Mouse (Mus musculus) activated CD4-positive, CD25-positive, alpha-beta regulatory T cell, adult 4 months (primary cell): ENCODE results near the gene Syn3. TPM values are rescaled to one million over a fixed set of nuclear protein-coding genes. Genes with fewer than 3 reads are reported as not detected.

Experiments used
- ATAC-seq: one replicate; pipeline ENCODE4 v1.8.0; 2017
- polyA plus RNA-seq, 2 experiments: library from polyadenylated mRNA; unstranded; fragments of 100-300 nt; shearing (Covaris generic); gene quantifications; one replicate each; pipeline ENCODE4 v1.2.1; 2017

Syn3 gene
- polyA plus RNA-seq, 2 experiments from 2014 or later = 0.26 TPM; not detected in 1

DNA sequence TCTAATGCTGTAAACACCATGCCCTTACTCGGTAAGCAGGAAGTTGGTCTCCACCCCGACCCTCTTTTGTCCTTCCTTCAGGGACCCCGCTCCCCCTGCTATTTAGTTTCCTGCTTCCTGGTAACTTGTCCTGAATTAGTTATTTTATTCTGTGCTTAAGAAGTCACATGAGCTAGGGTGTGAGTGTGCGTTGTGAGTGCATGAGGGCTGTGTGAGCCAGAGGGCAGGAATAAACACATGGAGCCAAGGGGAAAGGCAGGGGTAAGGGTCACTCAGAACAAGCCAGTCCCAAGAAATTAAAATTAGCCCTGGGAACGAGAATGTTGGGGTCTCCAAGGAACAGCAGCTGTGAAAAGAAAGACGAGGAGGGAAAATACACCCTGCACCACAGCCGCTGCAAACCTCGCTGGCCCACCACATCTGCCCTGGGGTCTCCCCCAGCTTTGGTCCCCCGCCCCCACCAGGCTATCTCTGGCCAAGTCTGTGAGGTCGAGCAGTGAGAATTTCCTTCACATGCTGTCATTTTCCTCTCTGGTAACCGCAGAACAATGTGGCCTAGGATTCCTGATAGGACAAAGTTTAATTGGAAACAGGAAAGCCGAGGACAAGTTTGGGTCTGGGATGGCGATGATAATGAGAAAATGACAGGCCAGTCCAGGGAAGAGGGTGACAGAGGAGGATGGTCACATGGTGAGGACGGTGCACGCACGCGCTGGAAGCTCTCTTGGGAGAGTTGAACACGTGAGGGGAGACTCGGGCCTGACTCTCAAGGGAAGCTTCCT lies 225.1 kb downstream of the Syn3 start:
- no peak for ATAC-seq

DNA sequence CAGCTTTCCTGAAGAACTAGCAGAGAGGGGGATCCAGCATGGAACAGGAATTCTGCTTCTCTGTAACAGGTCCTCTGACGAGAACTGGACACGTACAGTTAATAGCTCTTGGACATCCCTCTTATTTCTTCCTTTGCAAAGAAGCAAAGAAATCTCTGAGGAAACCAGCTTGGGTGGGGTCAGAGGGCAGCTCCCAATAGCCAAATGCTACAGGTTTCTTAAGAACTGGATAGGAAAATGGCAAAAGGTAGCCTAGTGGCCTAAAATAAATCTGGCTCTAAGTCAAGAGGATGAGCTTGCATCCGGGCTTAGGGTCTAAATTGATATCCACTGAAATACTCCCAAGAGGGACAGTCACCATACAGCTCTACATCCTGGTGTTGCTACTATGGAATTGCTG lies 225.9 kb downstream of the Syn3 start:
- no peak for ATAC-seq

DNA sequence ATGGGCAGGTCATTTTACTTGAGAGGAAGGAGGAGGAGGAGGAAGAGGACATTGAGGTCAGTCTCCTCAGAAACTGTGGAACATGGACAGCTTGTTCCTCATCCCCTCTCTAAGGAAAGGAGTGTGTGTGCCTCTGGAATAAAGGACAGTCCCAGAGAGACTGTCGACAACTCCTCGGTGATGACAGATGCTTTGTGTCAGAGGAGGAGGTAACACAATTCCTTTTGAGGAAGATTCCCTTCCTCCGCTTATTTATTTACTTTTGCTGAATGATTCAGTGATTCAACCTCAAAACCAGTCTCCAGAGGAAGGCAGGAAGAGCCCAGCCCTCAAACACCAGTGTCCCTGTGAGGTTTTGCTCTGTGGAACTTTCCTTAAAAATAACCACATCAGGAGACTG lies 228.4 kb downstream of the Syn3 start:
- no peak for ATAC-seq

DNA sequence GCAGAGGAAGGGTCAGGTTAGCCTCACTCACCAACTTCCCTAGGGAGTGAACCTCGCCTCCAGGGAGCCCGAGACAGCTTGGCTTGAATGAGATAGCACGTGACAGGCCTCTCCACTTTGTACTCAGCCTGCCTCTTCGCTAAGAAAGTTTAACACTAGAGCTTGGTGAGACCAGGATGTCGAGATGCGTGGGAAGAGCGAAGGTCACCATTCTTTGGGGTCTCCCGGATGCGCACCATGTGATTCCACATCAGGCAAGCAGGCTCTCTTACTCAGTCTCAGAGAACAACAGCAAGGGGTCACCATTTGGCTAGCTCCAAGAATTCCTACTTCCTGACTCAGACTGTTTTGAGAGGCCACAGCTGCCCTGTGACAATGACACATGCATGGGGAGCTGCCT lies 234.1 kb downstream of the Syn3 start:
- no peak for ATAC-seq

DNA sequence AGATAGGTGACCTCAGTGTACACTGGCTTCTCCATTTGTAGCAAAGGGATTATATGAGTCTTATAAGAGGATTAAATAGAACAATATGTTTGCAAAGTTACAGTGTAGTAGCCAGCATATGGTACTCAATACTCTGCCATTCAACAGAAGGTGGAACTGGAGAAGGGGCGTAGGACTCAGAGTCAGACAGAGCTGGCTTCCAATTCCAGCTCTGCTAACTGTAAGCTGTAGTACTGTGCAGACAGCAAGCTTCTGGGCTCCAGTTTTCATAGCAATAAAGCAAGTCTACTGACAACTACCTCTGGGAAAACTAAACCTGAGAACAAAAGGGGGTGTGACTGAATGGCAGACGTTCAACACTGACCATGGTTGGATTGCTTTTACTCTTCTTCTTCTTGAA lies 237.0 kb downstream of the Syn3 start:
- no peak for ATAC-seq

DNA sequence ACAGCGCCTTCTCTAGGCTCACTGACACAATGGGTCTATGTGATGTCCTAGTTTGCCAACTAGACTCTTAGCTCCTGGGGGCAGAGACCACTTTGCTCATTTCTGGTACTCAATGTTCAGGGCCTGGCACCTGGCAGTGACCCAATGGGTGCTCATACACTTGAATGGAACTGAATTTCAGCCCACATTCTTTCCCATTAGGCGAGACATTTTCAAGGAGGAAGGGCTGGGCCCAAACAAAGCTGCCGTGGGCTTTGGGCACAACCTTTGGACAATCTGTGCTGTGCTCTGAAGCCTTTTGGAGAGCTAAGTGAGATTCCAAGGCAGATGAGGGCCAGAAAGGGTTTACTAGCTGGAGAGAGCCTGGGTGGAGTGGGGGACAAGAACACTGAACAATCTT lies 239.7 kb downstream of the Syn3 start:
- no peak for ATAC-seq

DNA sequence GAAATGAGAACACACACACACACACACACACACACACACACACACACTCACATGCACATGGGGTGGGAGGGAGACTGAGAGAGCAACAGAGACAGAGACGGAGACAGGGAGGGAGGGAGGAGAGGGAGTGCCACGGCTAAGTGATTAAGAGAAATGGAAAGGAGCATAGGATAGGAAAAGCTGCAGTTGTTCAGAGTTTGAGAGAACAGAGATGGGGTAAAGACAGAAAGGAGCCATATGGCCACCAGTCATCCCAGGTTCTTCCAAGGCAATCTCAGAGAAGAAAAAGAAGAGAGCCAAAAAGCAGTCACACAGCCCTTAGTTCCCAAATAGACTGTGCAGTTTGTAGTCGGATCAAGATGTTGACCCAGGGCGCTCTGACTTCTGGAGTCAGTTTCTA lies 240.7 kb downstream of the Syn3 start:
- ATAC-seq = no peak

DNA sequence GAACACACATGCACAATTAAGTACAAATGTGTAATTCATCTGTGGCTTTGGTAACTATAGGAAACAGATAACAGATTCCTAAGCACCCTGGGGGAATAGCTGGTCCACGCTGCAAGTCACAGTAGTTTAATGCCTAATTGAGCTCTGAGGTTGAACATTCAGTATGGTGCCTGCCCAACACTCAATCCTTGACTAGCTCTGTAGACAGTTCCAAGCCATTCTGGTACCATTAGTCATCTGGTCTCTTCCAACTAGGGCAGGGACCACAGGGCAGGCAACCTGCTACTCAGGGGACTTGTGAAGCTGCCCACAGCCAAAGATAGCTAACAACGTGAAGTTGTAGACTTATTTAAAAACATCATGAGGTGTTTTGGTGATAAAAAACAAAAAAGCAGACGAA lies 241.7 kb downstream of the Syn3 start:
- no peak for ATAC-seq

DNA sequence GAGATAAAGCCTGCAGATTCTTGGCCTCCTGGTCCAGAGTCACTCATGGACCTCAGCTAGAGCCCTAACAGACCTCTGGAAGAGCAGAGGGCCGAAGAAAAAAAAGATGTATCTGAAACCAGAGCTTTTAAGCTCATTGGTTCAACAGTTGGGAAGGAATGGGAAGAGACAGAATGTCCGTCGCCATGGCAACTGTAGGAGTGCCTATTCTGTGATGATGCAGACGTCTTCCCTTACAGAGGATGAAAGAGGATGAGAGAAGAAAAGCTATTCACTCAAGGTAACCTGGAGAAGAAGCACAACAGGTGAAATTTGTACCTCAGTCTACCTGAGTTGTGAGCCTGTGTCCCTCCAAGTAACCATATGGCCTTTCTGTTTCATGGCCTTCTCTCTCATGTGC lies 242.5 kb downstream of the Syn3 start:
- ATAC-seq = no peak

DNA sequence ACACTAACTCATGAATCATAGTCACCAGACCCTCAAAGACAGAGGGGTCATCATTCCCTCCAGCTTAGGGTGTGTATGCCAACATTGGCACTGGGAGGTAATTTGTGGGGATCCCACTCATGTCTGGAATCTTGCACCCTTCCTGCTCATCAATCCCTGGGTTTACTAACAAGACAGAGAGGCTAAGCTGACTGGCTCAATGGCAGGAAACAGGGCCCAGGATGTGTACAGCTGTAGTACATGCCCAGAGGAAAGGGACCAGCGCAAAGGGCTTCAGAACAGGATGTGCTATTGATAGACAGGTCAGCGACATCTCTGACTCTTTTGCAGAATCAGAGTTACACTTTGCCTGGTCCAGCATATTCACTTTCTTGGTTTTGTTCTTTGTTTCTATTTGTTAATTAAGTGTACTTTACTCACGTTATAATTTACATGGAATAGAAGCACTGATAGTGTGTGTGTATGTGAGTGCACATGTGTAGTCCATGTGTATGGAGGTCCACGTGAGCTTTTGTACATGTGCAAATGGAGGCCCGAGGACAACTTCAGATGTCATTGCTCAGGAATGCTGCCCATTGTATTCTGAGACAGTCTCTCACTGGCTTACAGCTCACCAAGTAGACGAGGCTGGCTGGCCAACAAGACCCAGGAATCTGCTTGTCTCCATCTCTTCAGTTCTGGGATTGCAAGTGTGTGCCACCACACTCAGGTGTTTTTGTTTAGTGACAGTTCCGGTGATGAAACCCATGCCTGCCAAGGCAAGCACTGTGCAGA lies 248.4 kb downstream of the Syn3 start:
- no peak for ATAC-seq

DNA sequence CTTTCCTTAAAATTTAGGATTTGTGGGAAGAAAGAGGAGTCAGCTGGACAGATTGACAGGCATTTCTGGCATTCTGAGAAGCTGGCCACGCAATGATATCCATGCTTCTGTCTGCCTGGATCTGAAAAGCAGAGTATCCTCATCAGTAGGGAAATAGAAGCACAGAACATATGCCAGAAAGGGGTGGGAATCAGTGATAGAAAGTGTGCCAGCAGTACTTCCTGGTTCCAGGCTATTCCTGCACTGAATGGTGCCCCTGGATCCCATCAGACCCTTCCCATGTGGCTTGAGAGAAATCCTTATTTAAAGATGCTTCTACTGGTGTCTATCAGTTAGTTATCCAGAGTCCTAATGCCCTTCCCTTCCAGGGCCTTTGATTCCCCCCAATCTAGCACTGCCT lies 249.4 kb downstream of the Syn3 start:
- ATAC-seq = no peak

DNA sequence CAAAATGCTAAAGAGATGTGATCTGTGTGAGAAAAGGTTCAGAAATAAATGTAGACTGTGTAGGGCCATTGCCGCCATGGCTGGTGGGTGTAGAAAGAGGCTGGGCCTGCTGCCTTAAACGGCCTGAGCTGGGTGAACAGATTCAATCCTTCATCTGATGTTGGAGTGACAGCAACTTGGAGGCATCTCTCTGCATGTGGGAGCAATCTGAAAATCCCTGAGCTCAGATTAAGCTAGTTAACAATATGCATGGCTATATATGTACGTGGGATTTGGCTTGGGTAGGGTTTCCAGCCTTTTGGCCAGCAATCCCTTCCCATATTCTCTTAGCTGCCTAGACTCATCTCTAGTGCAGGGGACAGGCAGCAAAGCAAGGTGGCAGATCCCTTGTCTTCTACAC lies 249.9 kb downstream of the Syn3 start:
- no peak for ATAC-seq

DNA sequence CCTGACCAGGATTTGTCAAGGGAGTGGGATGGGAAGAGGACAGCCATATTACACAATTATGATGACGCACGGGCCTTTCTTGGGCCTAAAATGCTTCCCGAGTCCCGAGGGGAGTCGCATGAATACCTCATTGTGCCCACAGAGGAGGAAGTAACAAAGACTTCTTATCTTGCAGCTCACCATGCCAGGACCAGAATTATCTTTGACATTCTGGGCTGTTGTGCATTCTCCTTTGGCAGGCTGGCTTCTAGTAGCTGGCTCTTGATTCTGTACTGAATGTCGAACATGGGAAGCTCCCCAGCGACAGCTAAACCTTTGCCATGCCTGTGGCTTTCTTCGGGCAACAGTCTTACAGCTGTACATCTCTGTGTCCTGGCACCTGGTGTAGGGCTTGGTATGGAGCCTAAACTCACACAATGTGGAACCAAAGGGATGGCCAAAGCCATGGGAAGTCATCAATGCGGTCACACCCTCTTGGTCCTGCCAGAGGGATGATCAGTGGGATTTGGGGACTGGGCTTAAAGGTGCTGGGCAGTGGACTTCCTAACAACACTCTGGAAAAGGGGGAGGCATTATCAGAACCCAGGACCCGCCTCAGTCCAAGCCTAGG lies 250.5 kb downstream of the Syn3 start:
- ATAC-seq = no peak

DNA sequence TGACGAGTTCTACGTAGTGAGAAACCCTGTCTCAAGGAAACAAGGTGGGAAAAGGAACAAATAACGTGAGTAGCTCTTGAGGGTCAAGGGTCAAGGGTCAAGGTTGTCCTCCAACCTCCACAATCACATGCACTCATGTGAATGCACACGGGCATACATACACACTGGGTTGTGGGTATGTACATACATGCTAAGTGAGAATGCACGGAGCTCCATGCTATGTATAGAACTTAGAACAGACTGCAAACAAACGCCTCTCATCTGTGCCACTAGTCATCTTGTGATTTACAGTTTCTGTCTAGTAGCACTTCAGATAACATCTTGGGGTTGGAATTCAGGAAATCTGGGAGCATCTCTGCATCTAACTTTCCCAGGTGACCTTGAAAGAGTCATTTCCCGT lies 253.3 kb downstream of the Syn3 start:
- ATAC-seq = no peak

DNA sequence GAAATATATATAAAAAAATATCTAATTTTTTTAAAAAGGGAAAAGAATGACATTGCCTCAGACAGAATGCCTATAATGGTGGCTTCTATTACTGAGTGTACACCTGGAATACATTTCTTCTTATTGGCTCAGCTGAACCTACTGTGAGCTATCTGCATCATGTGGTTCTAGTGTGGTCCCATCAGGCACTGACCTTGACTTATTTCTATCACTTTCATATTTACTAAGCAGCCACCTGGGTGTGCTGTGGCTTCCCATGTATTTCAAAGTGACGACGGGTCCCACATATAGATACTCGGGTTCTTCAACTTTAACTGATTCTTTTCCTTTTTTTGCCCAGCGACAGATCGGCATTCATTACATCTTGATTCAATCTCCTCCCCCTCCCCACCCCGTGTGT lies 255.2 kb downstream of the Syn3 start:
- ATAC-seq = no peak

DNA sequence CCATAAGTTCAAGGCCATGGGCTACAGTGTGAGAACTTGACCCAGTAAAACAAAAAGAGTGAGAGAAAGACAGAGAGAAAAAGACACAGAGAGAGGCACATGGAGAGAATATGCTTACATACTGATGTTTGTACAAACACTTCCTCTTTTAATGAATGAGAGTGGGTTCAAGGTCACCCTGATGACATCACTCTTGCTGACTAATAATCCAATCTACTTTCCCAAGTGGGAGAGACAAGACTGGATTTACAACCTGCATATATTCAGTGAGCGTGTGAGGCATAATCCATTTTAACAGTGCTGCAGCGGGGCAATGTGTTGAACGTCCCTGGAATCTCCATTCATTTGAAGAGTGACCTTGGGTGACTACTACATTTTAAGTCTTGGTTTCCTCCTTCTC lies 256.0 kb downstream of the Syn3 start:
- ATAC-seq = no peak

DNA sequence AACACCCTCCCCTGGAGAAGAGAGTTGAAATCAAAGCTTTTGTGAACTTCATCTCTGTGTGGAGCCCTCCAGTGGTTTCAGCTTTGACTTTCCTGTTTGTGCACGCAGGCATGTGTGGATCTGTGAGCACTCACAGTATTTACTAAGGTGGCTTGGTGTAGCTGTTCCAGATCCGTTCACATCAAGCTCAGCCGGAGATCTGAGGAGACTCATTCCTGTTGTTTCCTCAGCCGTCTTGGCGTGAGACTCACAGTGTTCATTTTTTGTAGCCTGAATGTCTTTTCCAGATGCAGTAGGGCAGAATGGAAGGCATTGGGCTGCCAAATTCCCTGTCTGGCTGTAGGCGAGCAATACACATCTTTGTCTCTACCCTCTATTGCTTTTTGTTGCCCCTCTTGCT lies 268.7 kb downstream of the Syn3 start:
- no peak for ATAC-seq

DNA sequence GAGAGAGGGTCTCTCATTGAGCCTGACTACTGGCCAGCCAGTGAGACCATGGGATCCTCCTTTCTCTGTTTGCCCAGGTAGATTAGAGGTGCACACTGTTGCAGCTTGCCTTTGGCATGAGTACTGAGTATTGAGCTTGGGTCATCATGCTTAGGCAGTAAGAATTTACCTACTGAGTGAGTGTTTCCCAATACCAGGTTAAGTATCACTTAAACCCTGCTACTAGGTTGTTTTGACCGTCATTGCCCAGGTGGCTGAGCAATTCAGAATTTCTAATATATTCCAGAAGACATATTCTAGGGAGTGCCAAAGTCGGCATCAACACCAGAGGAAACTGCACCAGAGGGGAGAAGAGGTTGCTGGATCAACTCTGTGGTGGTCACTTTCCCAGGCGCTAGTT lies 273.2 kb downstream of the Syn3 start:
- no peak for ATAC-seq

DNA sequence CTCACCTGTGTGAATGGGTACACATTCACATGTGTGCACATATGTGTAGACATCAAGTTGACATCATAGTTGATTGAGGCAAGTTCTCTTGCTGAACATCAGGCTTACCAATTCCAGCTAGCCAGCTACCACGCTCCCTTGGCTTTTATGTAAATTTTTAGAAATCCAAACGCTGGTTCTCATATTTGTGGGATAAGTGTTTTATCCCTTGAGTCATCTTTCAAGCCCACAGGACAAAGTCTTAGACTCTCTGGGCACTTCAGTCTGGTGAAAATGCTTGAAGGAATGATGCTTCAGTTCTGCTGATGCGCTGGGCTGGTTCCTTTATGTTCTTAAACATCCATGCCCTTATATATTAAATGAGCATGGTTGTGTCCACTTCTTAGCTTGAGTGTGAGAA lies 279.7 kb downstream of the Syn3 start:
- no peak for ATAC-seq

DNA sequence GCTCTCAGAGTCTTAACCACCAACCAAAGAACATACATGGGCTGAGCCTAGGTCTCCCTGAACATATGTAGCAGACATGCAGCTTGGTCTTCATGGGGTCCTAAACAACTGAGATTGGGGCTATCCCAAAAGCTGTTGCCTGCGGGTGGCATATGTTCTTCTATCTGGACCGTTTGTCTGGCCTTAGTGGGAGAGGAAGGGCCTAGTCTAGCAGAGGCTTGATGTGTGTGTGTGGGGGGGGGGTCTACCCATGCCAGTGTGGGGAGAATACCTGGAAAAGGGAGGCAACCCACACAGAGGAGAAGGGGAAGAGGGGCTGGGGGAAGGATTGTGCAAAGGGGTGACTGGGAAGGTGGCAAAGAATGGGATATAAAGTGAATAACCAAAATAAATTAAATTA lies 281.9 kb downstream of the Syn3 start:
- no peak for ATAC-seq

DNA sequence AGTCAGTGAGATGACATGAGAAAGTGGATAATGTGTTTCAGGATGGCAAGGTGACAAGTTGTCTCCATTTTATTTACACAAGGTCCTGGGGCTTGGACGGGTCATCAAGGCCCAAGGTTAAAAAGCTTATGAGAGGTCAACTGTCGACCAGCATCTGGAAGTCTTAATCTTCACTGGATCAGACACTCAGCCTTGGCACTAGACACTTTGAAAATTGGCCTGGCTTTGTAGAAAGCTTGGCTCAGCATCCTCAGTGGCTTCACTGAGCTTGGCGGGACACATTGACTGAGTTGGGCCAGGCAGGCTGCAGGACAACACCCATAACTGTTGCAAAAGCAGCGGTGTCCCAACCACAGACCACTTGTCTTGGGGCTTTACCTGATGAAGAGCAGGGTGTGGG lies 286.6 kb downstream of the Syn3 start:
- no peak for ATAC-seq

DNA sequence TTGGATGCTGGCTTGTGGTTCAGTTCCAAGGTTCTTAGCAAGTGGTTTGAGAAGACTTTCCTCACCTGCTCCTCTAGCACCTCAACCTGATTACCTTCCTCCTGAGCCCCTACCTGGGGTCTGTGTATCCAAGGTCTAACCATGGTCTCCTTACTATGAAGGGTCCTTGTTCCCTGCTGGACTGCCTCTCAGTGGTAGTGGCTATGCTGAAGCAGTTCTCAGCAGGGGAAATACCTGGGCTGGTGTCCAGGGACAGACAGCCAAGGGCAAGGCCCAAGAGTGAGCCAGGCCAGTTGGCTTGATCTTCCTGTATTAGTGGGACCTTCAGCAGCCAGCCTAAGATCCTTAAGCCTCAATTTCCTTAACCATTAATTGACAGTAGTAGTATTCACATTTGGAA lies 294.8 kb downstream of the Syn3 start:
- ATAC-seq = no peak

DNA sequence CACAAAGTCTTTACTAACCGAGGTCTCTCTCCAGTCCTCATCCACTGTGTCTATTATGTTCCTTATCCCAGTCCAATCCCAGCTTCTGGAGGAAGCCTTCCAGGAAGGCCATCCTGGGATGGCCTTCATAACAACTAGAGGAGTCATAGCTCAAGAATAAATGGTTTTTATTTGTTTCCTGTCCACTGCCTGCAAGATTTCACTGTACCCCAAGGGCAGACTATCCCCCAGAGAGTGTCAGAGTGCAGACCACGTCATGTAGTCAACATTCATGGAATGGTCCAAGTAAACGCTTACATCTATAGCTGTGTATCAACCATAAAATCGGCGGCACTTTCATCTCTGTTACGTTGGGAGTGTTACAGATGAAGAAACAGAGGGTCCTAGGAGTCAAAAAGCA lies 295.5 kb downstream of the Syn3 start:
- ATAC-seq = no peak

DNA sequence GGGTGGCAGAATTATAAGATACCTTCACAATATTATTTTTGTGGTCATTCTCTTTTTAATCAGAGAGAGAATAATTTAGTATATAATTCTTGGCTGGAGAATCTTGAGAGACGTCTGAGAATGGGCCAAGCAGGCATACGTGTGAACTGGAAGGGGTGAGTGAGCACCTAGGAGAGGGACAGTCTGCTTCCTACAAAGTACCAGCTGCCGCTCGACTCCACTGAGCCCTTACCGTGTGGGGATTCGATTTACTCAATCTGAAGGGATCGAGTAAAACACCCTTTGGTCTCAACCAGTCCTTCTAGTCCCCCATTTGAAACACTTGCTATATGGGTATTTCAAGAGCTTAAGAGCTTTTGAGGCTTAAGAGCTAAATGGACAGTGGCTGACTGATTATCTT lies 296.9 kb downstream of the Syn3 start:
- no peak for ATAC-seq
